Mouse (Mus musculus) liver, embryonic 14.5 days (tissue): ENCODE measurements around the gene Dlg2.

Experiments
- CTCF ChIP-seq: IDR thresholded peaks from 2 replicates; pipeline ENCODE4 v1.5.1; 2016; ENCODE audit warnings: antibody characterized with exemption, low read depth, control low read depth
- EP300 ChIP-seq: IDR thresholded peaks from 2 replicates; pipeline ENCODE4 v1.6.1; 2016; ENCODE audit warnings: antibody characterized with exemption, low read depth

GRCm38 (mm10) chr7:92105956-92106355 is 1629.5 kb downstream of the Dlg2 start:
- TF ChIP-seq CTCF, result no peak
- TF ChIP-seq EP300, result no peak
